ENCODE assay signal across 11 mouse cellular contexts in genomic region chr4:134255854-134256253, GRCm38 (mm10). TPM values are rescaled to one million over a fixed set of nuclear protein-coding genes. Genes with fewer than 3 reads are reported as not detected.
DNase-seq lines count a peak whose midpoint lies in the region; ATAC-seq lines count a peak whose summit lies in the region.
"Had no signal": no experiment of that assay in that cellular context is flagged by ENCODE, and none has a peak within 500 bp of the region (broad histone marks: within the 10 kb centered on the region; RNA-seq: fewer than 3 reads in every experiment).

No protein-coding gene starts in this region.

- peaks cover 82% of the 10 kb centered on the region for H3K4me1 ChIP-seq in midbrain, embryonic 10.5 days
- peaks cover 28% of the 10 kb centered on the region for H3K4me1 ChIP-seq in midbrain, embryonic 15.5 days
- peaks cover 33% of the 10 kb centered on the region for H3K4me1 ChIP-seq in intestine, embryonic 16.5 days (ENCODE audit: control insufficient read depth, insufficient read depth, low read length)

- H3K9ac ChIP-seq in midbrain, embryonic 15.5 days: no peak overlapping the region
- peak overlapping the region; percentile 38; the same call in 1 of the 2 replicates for H3K9ac ChIP-seq in intestine, embryonic 16.5 days (ENCODE audit: low read depth, low read length)

- 13% methylated on average over 4 of the region's 4 CpGs for WGBS in midbrain, embryonic 10.5 days
- 22% methylated on average over 4 of the region's 4 CpGs for WGBS in midbrain, embryonic 15.5 days
- WGBS in intestine, embryonic 16.5 days: 33% methylated on average over 4 of the region's 4 CpGs

- peak overlapping the region; percentile 84 for H3K27ac ChIP-seq in midbrain, embryonic 10.5 days (replicated peaks)
- H3K27ac ChIP-seq in midbrain, embryonic 15.5 days: no peak overlapping the region
- H3K27ac ChIP-seq in intestine, embryonic 16.5 days (ENCODE audit: low read length): peak overlapping the region; percentile 52; the same call in 1 of the 2 replicates

- peak overlapping the region; percentile 33 for H3K4me3 ChIP-seq in midbrain, embryonic 10.5 days
- H3K4me3 ChIP-seq in midbrain, embryonic 15.5 days: no peak overlapping the region
- no peak overlapping the region for H3K4me3 ChIP-seq in intestine, embryonic 16.5 days (ENCODE audit: low read length)
- H3K4me3 ChIP-seq: megakaryocyte, embryonic 14.5 days had no signal

- no peaks in the 10 kb centered on the region for H3K9me3 ChIP-seq in midbrain, embryonic 10.5 days (replicated peaks)
- no peaks in the 10 kb centered on the region for H3K9me3 ChIP-seq in midbrain, embryonic 15.5 days
- H3K9me3 ChIP-seq in intestine, embryonic 16.5 days (ENCODE audit: control insufficient read depth, low read length): no peaks in the 10 kb centered on the region

- intact Hi-C loops in heart, postnatal 10 days (cut with DNase I): no loop called here

- peak; percentile 96 for DNase-seq in heart, adult 11 months
- DNase-seq in heart, postnatal 10 days: no peak
- DNase-seq in midbrain, embryonic 10.5 days (ENCODE audit: low spot score): no peak
- DNase-seq in lung, postnatal 36 days: peak; percentile 46
- no peak for DNase-seq in spleen, adult 12 weeks (ENCODE audit: low spot score)
- DNase-seq in left cerebral cortex, adult 9 months (ENCODE audit: low spot score in 2 of 2): no peak

- H3K36me3 ChIP-seq in midbrain, embryonic 10.5 days: no peaks in the 10 kb centered on the region
- no peaks in the 10 kb centered on the region for H3K36me3 ChIP-seq in midbrain, embryonic 15.5 days (replicated peaks)
- H3K36me3 ChIP-seq in intestine, embryonic 16.5 days (ENCODE audit: control insufficient read depth, insufficient read depth, low read length): no peaks in the 10 kb centered on the region

- ATAC-seq in midbrain, embryonic 15.5 days (replicated peaks): no peak
- no peak for ATAC-seq in intestine, embryonic 16.5 days

- H3K4me2 ChIP-seq in midbrain, embryonic 15.5 days: no peak overlapping the region
- no peak overlapping the region for H3K4me2 ChIP-seq in intestine, embryonic 16.5 days (ENCODE audit: low read depth, low read length)

- H3K27me3 ChIP-seq in midbrain, embryonic 10.5 days (ENCODE audit: low read depth, poor library complexity, severe bottlenecking): peaks cover 55% of the 10 kb centered on the region
- H3K27me3 ChIP-seq in midbrain, embryonic 15.5 days (replicated peaks): peaks cover 45% of the 10 kb centered on the region
- H3K27me3 ChIP-seq in intestine, embryonic 16.5 days (replicated peaks; ENCODE audit: control insufficient read depth, insufficient read depth, low read length): peaks cover 29% of the 10 kb centered on the region

RNA-seq across cellular contexts. Expression of gene Grrp1, which starts 1.9 kb away (rescaled TPM):
- 10 to 100 TPM; 13.5 to 15.2 TPM for total RNA-seq in heart, postnatal 10 days (2021)
- polyA plus RNA-seq in midbrain, embryonic 10.5 days (2016; fragmentation: Nextera tagmentation; extraction: Ambion mirVana): 5.7 and 9.5 TPM in 2 replicates
- polyA plus RNA-seq in midbrain, embryonic 15.5 days (2015; fragmentation: Nextera tagmentation; extraction: Ambion mirVana): 13.6 and 14.4 TPM in 2 replicates
- 3.6 and 5.0 TPM in 2 replicates for polyA plus RNA-seq in intestine, embryonic 16.5 days (2015; fragmentation: Nextera tagmentation; extraction: Ambion mirVana)

RNA-seq across cellular contexts. Expression of gene Gm30191, which starts 9.1 kb away (rescaled TPM):
- not detected for total RNA-seq in heart, postnatal 10 days (2021)
- 0.20 TPM in 1 of 2 replicates, not detected in the other for polyA plus RNA-seq in midbrain, embryonic 10.5 days (2016; fragmentation: Nextera tagmentation; extraction: Ambion mirVana)
- polyA plus RNA-seq in midbrain, embryonic 15.5 days (2015; fragmentation: Nextera tagmentation; extraction: Ambion mirVana): not detected in 2 replicates
- not detected in 2 replicates for polyA plus RNA-seq in intestine, embryonic 16.5 days (2015; fragmentation: Nextera tagmentation; extraction: Ambion mirVana)
- total RNA-seq: layer of hippocampus, postnatal 25 days had no signal
- polyA plus RNA-seq: testis, adult 2 months had no signal

RNA-seq across cellular contexts. Expression of gene Zfp593, which starts 10.5 kb away (rescaled TPM):
- 1 to 10 TPM; 3.7 to 4.0 TPM for total RNA-seq in heart, postnatal 10 days (2021)
- 19.4 and 22.9 TPM in 2 replicates for polyA plus RNA-seq in midbrain, embryonic 10.5 days (2016; fragmentation: Nextera tagmentation; extraction: Ambion mirVana)
- polyA plus RNA-seq in midbrain, embryonic 15.5 days (2015; fragmentation: Nextera tagmentation; extraction: Ambion mirVana): 13.0 and 15.3 TPM in 2 replicates
- 13.0 and 14.5 TPM in 2 replicates for polyA plus RNA-seq in intestine, embryonic 16.5 days (2015; fragmentation: Nextera tagmentation; extraction: Ambion mirVana)

RNA-seq across cellular contexts. Expression of gene E130218I03Rik, which starts 12.4 kb away (rescaled TPM):
- not detected for total RNA-seq in heart, postnatal 10 days (2021)
- 0.25 and 1.0 TPM in 2 replicates for polyA plus RNA-seq in midbrain, embryonic 10.5 days (2016; fragmentation: Nextera tagmentation; extraction: Ambion mirVana)
- 0.19 and 0.30 TPM in 2 replicates for polyA plus RNA-seq in midbrain, embryonic 15.5 days (2015; fragmentation: Nextera tagmentation; extraction: Ambion mirVana)
- 0.28 and 0.34 TPM in 2 replicates for polyA plus RNA-seq in intestine, embryonic 16.5 days (2015; fragmentation: Nextera tagmentation; extraction: Ambion mirVana)
- total RNA-seq: layer of hippocampus, postnatal 25 days had no signal

RNA-seq across cellular contexts. Expression of gene Cnksr1, which starts 17.7 kb away (rescaled TPM):
- total RNA-seq in heart, postnatal 10 days (2021): 1 to 10 TPM; 2.3 to 4.4 TPM
- 0.22 and 0.35 TPM in 2 replicates for polyA plus RNA-seq in midbrain, embryonic 10.5 days (2016; fragmentation: Nextera tagmentation; extraction: Ambion mirVana)
- polyA plus RNA-seq in midbrain, embryonic 15.5 days (2015; fragmentation: Nextera tagmentation; extraction: Ambion mirVana): 0.42 TPM in 1 of 2 replicates, not detected in the other
- 16.9 and 18.3 TPM in 2 replicates for polyA plus RNA-seq in intestine, embryonic 16.5 days (2015; fragmentation: Nextera tagmentation; extraction: Ambion mirVana)

Comparison
In these comparisons a context has a peak if more than half of its experiments do, and no peak if none do; other contexts are left out.
1. DNase-seq: peak in heart, adult 11 months (single experiment) and lung, postnatal 36 days (single experiment); none in heart, postnatal 10 days (0 of 2), midbrain, embryonic 10.5 days (single experiment), spleen, adult 12 weeks (single experiment) and left cerebral cortex, adult 9 months (0 of 2).